Mouse (Mus musculus): ENCODE measurements around the gene Kat7. TPM values are rescaled to one million over a fixed set of nuclear protein-coding genes. Genes with fewer than 3 reads are reported as not detected.

Gene Kat7
- total RNA-seq, 1 experiment from 2014 or later = 90.4 TPM

DNA sequence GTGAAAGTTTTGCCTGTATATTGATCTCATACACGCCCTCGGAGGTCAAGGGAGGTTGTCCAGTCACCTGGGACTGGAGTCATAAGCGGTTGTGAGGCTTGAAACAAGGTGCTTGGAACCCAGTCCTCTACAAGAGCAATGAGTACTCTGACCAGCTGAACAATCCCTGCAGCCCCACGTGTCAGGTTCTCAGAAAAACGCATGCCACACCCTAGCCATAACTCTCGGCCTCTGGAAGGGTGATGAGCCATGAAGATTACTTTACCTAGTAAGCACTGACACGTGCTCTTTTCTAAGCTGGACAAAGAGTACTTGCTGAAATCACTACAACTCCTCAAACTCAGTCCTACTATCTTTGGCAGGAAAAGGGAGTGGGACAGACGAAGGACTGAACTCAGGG lies 2.5 kb downstream of the Kat7 start:
- ATAC-seq (replicated peaks in 1 of 2; ENCODE audit: insufficient read depth in 1 of 2, low FRiP score in 2 of 2, low TSS enrichment in 1 of 2, low read depth in 1 of 2, poor library complexity in 2 of 2, severe bottlenecking in 2 of 2) = no peak

DNA sequence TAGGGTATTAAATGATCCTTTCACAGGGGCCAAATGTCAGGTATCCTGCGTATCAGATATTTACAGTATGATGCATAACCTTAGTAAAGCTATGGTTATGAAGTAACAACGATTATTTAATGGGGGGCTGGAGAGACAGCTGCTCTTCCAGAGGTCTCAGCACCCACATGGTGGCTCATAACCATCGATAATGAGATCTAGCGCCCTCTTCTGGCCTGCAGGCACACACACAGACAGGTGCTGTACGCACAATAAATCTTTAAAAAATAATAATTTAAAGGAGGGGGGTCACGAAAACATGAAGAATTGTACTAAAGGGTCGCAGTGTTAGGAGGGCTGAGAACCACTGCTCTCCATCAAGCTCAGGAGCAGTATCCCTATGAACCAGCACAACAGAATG lies 4.4 kb downstream of the Kat7 start:
- no peak for ATAC-seq (replicated peaks in 1 of 2; ENCODE audit: insufficient read depth in 1 of 2, low FRiP score in 2 of 2, low TSS enrichment in 1 of 2, low read depth in 1 of 2, poor library complexity in 2 of 2, severe bottlenecking in 2 of 2)

- ATAC-seq (replicated peaks in 1 of 2; ENCODE audit: insufficient read depth in 1 of 2, low FRiP score in 2 of 2, low TSS enrichment in 1 of 2, low read depth in 1 of 2, poor library complexity in 2 of 2, severe bottlenecking in 2 of 2) = no peak
Measured at GRCm38 (mm10) chr11:95301772-95302171, 8.3 kb downstream of the Kat7 start.

DNA sequence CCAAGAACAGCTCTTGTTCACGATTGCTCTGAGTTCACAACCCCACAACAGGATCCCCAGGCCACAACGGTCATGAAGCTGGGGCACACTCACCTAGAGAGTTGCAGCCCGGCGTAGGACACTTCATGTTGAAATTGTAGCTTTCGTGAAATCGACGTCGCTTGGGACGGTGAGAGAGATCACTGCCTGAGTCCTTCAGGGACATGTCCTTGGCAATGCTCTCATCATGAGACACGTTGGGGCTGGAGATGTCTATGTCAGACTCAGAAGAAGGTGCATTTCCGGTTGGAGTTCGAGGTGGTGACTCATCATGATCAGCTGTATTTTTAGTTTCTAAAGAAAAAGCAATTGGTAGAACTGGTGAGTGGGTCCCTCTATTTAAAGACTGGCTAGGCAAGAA lies 10.2 kb downstream of the Kat7 start:
- ATAC-seq (replicated peaks in 1 of 2; ENCODE audit: insufficient read depth in 1 of 2, low FRiP score in 2 of 2, low TSS enrichment in 1 of 2, low read depth in 1 of 2, poor library complexity in 2 of 2, severe bottlenecking in 2 of 2) = no peak

DNA sequence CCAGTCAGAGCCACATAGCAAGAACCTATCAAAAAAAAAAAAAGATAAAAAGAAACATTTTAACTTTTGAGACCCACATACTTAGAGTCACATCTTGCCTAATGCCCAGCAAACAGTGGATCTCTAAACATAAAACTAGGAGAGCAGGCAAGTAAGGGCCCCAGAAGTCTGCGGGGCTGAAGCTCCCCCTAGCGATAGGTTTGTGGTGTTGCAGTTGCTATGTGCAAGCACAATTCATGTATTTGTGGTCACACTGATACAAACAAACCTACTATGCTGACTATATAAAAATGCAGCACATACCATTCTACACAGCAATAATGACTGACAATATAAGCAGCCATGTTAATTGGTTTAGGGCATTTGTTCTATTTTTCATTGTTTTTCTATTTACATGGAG lies 11.9 kb downstream of the Kat7 start:
- peak; percentile 71 to 86; a peak in 3 of 4 replicates for ATAC-seq (replicated peaks in 1 of 2; ENCODE audit: insufficient read depth in 1 of 2, low FRiP score in 2 of 2, low TSS enrichment in 1 of 2, low read depth in 1 of 2, poor library complexity in 2 of 2, severe bottlenecking in 2 of 2)

DNA sequence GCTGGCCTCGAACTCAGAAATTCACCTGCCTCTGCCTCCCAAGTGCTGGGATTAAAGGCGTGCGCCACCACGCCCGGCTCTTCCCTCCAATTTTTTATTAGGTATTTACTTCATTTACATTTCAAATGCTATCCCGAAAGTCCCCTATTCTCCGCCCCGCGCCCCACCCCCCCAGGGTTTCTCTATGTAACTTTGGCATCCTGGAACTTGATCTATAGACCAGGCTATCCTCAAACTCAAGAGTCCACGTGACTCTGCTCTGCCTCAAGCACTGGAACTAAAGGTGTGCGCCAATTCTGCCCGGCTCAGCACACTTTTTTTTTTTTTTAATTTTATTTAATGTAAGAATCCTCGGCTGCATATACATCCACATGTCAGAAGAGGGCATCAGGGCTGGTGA lies 14.3 kb downstream of the Kat7 start:
- no peak for ATAC-seq (replicated peaks in 1 of 2; ENCODE audit: insufficient read depth in 1 of 2, low FRiP score in 2 of 2, low TSS enrichment in 1 of 2, low read depth in 1 of 2, poor library complexity in 2 of 2, severe bottlenecking in 2 of 2)

- peak; percentile 81 to 85 for ATAC-seq (replicated peaks in 1 of 2; ENCODE audit: insufficient read depth in 1 of 2, low FRiP score in 2 of 2, low TSS enrichment in 1 of 2, low read depth in 1 of 2, poor library complexity in 2 of 2, severe bottlenecking in 2 of 2)
Measured at GRCm38 (mm10) chr11:95293017-95293624, 16.9 kb downstream of the Kat7 start.

DNA sequence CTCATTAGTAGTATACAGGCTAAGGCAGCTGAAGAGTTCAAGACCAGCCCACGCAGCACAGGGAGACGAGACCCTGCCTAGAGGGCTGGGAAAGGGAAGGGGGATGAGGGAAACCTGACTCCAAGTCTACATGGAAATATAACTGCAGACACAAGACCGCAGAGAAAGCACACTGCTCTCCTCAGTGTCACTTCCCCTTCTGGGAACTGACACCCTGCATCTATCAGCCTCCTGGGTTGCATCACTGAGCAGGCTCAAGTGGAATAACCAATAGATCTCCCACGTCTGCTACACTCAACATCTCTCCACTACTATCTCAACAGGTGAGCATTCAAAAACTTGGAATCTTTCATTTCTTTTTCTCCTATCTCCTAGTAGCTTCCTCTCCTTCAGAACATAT lies 18.0 kb downstream of the Kat7 start:
- peak; percentile 68 to 71 for ATAC-seq (replicated peaks in 1 of 2; ENCODE audit: insufficient read depth in 1 of 2, low FRiP score in 2 of 2, low TSS enrichment in 1 of 2, low read depth in 1 of 2, poor library complexity in 2 of 2, severe bottlenecking in 2 of 2)

- no peak for ATAC-seq (replicated peaks in 1 of 2; ENCODE audit: insufficient read depth in 1 of 2, low FRiP score in 2 of 2, low TSS enrichment in 1 of 2, low read depth in 1 of 2, poor library complexity in 2 of 2, severe bottlenecking in 2 of 2)
Measured at GRCm38 (mm10) chr11:95282331-95282730, 27.7 kb downstream of the Kat7 start.

DNA sequence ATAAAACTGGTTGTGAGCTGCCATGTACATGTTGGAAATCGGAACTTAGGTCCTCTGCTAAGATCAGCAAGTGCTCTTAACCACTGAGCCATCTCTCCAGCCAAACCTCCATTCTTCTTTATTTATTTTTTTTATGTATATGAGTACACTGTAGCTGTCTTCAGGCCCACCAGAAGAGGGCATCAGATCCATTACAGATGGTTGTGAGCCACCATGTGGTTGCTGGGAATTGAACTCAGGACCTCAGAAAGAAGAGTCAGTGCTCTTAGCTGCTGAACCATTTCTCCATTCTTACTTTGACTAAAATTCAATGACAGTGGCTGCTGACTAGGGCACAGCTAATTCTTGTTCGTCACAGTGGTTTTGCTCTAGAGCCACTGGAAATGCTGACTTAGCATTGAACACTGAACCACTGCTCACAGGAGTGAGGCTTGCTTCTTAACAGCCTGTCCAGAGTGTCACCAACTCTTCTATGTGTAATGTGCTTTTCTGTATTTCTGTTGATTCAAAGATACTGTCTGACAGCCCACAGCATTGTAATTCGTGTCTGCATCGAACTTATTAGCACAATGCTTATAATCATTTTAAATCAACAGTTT lies 30.9 kb downstream of the Kat7 start:
- ATAC-seq (replicated peaks in 1 of 2; ENCODE audit: insufficient read depth in 1 of 2, low FRiP score in 2 of 2, low TSS enrichment in 1 of 2, low read depth in 1 of 2, poor library complexity in 2 of 2, severe bottlenecking in 2 of 2) = no peak

DNA sequence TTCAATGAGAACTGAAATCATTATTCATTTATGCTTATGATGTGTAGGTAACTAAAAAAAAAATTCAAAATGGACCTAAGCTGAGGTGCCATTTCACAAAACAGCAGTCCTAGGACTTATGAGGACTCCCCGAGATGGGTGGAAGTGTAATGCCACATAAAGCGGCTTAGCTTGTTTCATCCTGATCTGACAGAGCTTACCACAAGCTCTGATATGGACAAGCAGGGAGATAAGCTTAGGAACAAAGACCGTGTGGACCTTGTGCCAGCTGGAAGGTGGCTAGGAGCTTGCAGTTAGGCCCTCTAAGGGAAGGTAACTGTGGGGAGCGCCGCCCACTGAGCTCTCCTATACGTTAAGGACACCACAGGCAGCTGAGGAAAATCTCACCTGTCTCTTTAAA lies 34.0 kb downstream of the Kat7 start:
- no peak for ATAC-seq (replicated peaks in 1 of 2; ENCODE audit: insufficient read depth in 1 of 2, low FRiP score in 2 of 2, low TSS enrichment in 1 of 2, low read depth in 1 of 2, poor library complexity in 2 of 2, severe bottlenecking in 2 of 2)

DNA sequence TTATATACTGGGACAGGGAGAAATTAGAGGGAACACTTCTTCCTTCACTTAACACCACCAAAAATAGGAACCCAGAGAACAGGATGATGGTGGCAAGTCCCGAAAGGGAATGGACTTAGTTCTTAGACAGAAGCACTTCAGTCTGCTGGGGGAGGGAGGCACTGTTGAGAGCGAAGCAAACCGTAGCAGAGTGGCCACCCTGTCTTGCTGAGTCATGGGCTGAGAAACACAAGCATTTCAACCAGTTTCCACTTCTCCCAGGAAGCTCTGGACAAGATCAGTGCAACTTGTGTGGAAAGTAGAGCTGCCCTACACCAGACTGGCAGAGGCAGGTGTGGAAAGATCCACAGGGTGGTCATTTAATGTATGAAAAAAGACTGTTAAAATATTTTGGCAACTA lies 35.4 kb downstream of the Kat7 start:
- ATAC-seq (replicated peaks in 1 of 2; ENCODE audit: insufficient read depth in 1 of 2, low FRiP score in 2 of 2, low TSS enrichment in 1 of 2, low read depth in 1 of 2, poor library complexity in 2 of 2, severe bottlenecking in 2 of 2) = no peak

- no peak for ATAC-seq (replicated peaks in 1 of 2; ENCODE audit: insufficient read depth in 1 of 2, low FRiP score in 2 of 2, low TSS enrichment in 1 of 2, low read depth in 1 of 2, poor library complexity in 2 of 2, severe bottlenecking in 2 of 2)
Measured at GRCm38 (mm10) chr11:95273661-95274060, 36.4 kb downstream of the Kat7 start.

GRCm38 (mm10) chr11:95266540-95267245 lies 43.4 kb downstream of the Kat7 start:
- no peak for ATAC-seq (replicated peaks in 1 of 2; ENCODE audit: insufficient read depth in 1 of 2, low FRiP score in 2 of 2, low TSS enrichment in 1 of 2, low read depth in 1 of 2, poor library complexity in 2 of 2, severe bottlenecking in 2 of 2)

- no peak for ATAC-seq (replicated peaks in 1 of 2; ENCODE audit: insufficient read depth in 1 of 2, low FRiP score in 2 of 2, low TSS enrichment in 1 of 2, low read depth in 1 of 2, poor library complexity in 2 of 2, severe bottlenecking in 2 of 2)
Measured at GRCm38 (mm10) chr11:95264455-95265013, 45.5 kb downstream of the Kat7 start.

DNA sequence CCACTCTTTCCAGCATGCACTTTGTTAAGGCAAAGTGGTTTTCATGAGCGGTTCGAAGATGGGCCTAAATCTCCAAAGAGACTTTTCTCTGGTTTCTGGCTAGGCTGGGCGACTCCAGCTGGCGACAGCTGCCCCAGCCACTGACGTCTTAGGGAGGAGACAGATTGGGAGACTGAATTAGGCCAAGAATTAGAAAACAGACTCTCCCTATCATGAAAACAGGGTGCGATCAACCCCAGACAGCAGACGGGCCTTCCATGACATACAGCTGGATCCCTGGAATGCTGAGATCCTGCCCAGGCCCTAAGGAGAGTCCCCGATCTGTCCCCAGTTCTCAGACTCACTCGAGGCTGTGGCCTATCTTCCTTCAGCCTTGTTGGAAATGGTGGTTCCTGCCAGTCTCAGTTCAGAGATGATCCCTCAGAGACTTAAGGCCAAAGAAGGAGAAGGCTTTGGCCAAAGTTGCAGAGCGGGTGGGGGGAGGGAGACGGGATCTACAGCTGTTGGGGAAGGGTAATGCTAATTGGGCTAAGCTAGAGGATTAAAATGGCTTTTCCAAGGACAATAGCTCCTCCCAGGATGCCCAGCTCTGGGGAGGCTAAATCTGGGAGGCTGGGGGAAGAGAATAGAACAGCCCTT lies 46.1 kb downstream of the Kat7 start:
- ATAC-seq (replicated peaks in 1 of 2; ENCODE audit: insufficient read depth in 1 of 2, low FRiP score in 2 of 2, low TSS enrichment in 1 of 2, low read depth in 1 of 2, poor library complexity in 2 of 2, severe bottlenecking in 2 of 2) = no peak

DNA sequence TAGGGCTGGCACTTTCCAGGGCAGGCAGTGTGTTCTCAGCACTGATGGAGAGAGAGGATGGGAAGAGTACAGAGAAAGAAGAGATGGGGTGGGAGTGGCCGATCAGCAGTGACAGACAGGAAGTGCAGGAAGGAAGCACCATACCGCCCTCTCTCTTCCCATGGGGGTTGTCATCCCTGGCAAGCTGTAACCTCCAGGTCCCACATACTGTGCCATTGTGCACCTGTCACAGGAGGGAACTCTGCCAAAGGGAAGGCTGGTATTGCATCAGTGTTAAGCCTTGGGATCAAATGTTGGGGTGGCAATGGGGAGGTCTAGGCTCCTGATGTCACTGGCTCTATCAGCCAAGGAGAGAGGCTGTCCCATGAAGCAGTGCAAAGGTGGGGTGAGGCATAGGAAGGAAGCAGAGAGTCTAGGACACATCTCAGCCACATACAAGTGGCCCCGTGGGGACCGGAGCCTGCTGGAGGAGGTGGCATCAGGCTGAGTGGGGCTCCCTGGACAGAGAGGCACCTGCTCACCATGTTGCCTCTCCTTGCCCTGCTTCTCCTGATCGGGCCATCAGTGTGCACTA lies 48.8 kb downstream of the Kat7 start, which contains the start of gene Tac4:
TSS of gene Tac4 (plus strand) at position 352 of the 574 bp plus-strand sequence.
- ATAC-seq (replicated peaks in 1 of 2; ENCODE audit: insufficient read depth in 1 of 2, low FRiP score in 2 of 2, low TSS enrichment in 1 of 2, low read depth in 1 of 2, poor library complexity in 2 of 2, severe bottlenecking in 2 of 2) = no peak

Data from hematopoietic stem cell, adult 5-6 weeks (primary cell).